ENCODE assay signal across 9 mouse cellular contexts in genomic region chr4:135922190-135922589, GRCm38 (mm10). TPM values are rescaled to one million over a fixed set of nuclear protein-coding genes. Genes with fewer than 3 reads are reported as not detected.
A peak's percentile ranks its signal among the peaks of the same experiment; 100 is the strongest.
DNase-seq lines count a peak whose midpoint lies in the region; ATAC-seq and TF ChIP-seq lines count a peak whose summit lies in the region.
"Had no signal": no experiment of that assay in that cellular context is flagged by ENCODE, and none has a peak within 500 bp of the region (broad histone marks: within the 10 kb centered on the region; RNA-seq: fewer than 3 reads in every experiment).

No protein-coding gene starts in this region.

- H3K4me3 ChIP-seq in kidney, embryonic 14.5 days (ENCODE audit: low read length): peak overlapping the region; percentile 74; the same call in 1 of the 2 replicates
- H3K4me3 ChIP-seq in embryonic facial prominence, embryonic 14.5 days (ENCODE audit: low read depth, low read length): peak overlapping the region; percentile 58
- no peak overlapping the region for H3K4me3 ChIP-seq in intestine, embryonic 14.5 days (ENCODE audit: low read depth, low read length)
- peak overlapping the region; percentile 59; the same call in 1 of the 2 replicates for H3K4me3 ChIP-seq in midbrain, embryonic 15.5 days
- no peak overlapping the region for H3K4me3 ChIP-seq in cerebellum, adult 2 months (replicated peaks; ENCODE audit: insufficient read depth, low read depth, low read length)

- H3K4me1 ChIP-seq in kidney, embryonic 14.5 days (ENCODE audit: control insufficient read depth, insufficient read depth, low read length): peaks cover 8% of the 10 kb centered on the region
- peaks cover 5% of the 10 kb centered on the region for H3K4me1 ChIP-seq in embryonic facial prominence, embryonic 14.5 days (ENCODE audit: control insufficient read depth, insufficient read depth, low read length)
- peaks cover 7% of the 10 kb centered on the region for H3K4me1 ChIP-seq in intestine, embryonic 14.5 days (replicated peaks; ENCODE audit: control insufficient read depth, insufficient read depth, low read length)
- peaks cover 10% of the 10 kb centered on the region for H3K4me1 ChIP-seq in midbrain, embryonic 15.5 days
- no peaks in the 10 kb centered on the region; the same call in 1 of the 2 replicates for H3K4me1 ChIP-seq in cerebellum, adult 2 months (ENCODE audit: control insufficient read depth, insufficient read depth, low read length)

- H3K4me2 ChIP-seq in kidney, embryonic 14.5 days (replicated peaks; ENCODE audit: low read depth, low read length): peak overlapping the region; percentile 96
- peak overlapping the region; percentile 86 for H3K4me2 ChIP-seq in embryonic facial prominence, embryonic 14.5 days (ENCODE audit: low read depth, low read length)
- H3K4me2 ChIP-seq in intestine, embryonic 14.5 days (ENCODE audit: low read length): peak overlapping the region; percentile 88
- H3K4me2 ChIP-seq in midbrain, embryonic 15.5 days: peak overlapping the region; percentile 86

- TF ChIP-seq CTCF in cerebellum, adult 2 months (IDR thresholded peaks at IDR 0.05; ENCODE audit: borderline replicate concordance, insufficient read depth, low read depth, low read length): no peak

- H3K9me3 ChIP-seq in kidney, embryonic 14.5 days (ENCODE audit: control insufficient read depth, low read length): no peaks in the 10 kb centered on the region
- no peaks in the 10 kb centered on the region for H3K9me3 ChIP-seq in embryonic facial prominence, embryonic 14.5 days (ENCODE audit: control insufficient read depth, low read length)
- H3K9me3 ChIP-seq in intestine, embryonic 14.5 days (ENCODE audit: control insufficient read depth, low read length): no peaks in the 10 kb centered on the region
- no peaks in the 10 kb centered on the region for H3K9me3 ChIP-seq in midbrain, embryonic 15.5 days

- 0 out of 2 replicates have a peak overlapping the region, but pooled peaks have one; percentile 82 for H3K9ac ChIP-seq in kidney, embryonic 14.5 days (ENCODE audit: low read depth, low read length)
- H3K9ac ChIP-seq in embryonic facial prominence, embryonic 14.5 days (ENCODE audit: low read depth, low read length): peak overlapping the region; percentile 76; the same call in 1 of the 2 replicates
- H3K9ac ChIP-seq in intestine, embryonic 14.5 days (ENCODE audit: low read length): peak overlapping the region; percentile 77; the same call in 1 of the 2 replicates
- peak overlapping the region; percentile 80; the same call in 1 of the 2 replicates for H3K9ac ChIP-seq in midbrain, embryonic 15.5 days

- no peak for ATAC-seq in kidney, embryonic 14.5 days (ENCODE audit: low FRiP score, low TSS enrichment)
- no peak for ATAC-seq in embryonic facial prominence, embryonic 14.5 days (ENCODE audit: low read depth)
- no peak for ATAC-seq in intestine, embryonic 14.5 days (replicated peaks; ENCODE audit: low FRiP score, low TSS enrichment, low read depth)
- no peak for ATAC-seq in midbrain, embryonic 15.5 days (replicated peaks)

- DNase-seq in kidney, postnatal 36 days: no peak
- DNase-seq in embryonic facial prominence, embryonic 14.5 days (ENCODE audit: low spot score): no peak
- DNase-seq in intestine, embryonic 14.5 days (ENCODE audit: low spot score): no peak
- DNase-seq in cerebellum, postnatal 25 days: no peak
- no peak for DNase-seq in cerebellum, adult 18-20 months
- no peak for DNase-seq in cerebellum, adult 2 months
- DNase-seq: layer of hippocampus, postnatal 36 days had no signal

- 65% methylated on average over 1 of the region's 1 CpGs for WGBS in kidney, embryonic 14.5 days
- 76% methylated on average over 1 of the region's 1 CpGs for WGBS in embryonic facial prominence, embryonic 14.5 days
- WGBS in intestine, embryonic 14.5 days: 78% methylated on average over 1 of the region's 1 CpGs
- 94% methylated on average over 1 of the region's 1 CpGs for WGBS in midbrain, embryonic 15.5 days
- 83% methylated on average over 1 of the region's 1 CpGs for WGBS in cerebellum, adult 2 months

- TF ChIP-seq POLR2A in cerebellum, adult 2 months (IDR thresholded peaks at IDR 0.05; ENCODE audit: borderline replicate concordance, insufficient read depth, low read length): no peak

- peaks cover 9% of the 10 kb centered on the region; the same call in 1 of the 2 replicates for H3K36me3 ChIP-seq in kidney, embryonic 14.5 days (ENCODE audit: control insufficient read depth, insufficient read depth, low read length)
- 0 out of 2 replicates have a peak, but pooled peaks cover 20% of the 10 kb centered on the region for H3K36me3 ChIP-seq in embryonic facial prominence, embryonic 14.5 days (ENCODE audit: control insufficient read depth, insufficient read depth, low read length)
- H3K36me3 ChIP-seq in intestine, embryonic 14.5 days (ENCODE audit: control insufficient read depth, insufficient read depth, low read length): peaks cover 19% of the 10 kb centered on the region; the same call in 1 of the 2 replicates
- no peaks in the 10 kb centered on the region; the same call in 1 of the 2 replicates for H3K36me3 ChIP-seq in midbrain, embryonic 15.5 days (replicated peaks)

- no peak overlapping the region for H3K27ac ChIP-seq in kidney, embryonic 14.5 days (ENCODE audit: low read depth, low read length)
- H3K27ac ChIP-seq in embryonic facial prominence, embryonic 14.5 days (replicated peaks; ENCODE audit: low read depth, low read length): no peak overlapping the region
- H3K27ac ChIP-seq in intestine, embryonic 14.5 days (ENCODE audit: low read depth): no peak overlapping the region
- H3K27ac ChIP-seq in midbrain, embryonic 15.5 days: no peak overlapping the region
- no peak overlapping the region for H3K27ac ChIP-seq in cerebellum, adult 2 months (ENCODE audit: insufficient read depth, low read length)

- no peaks in the 10 kb centered on the region for H3K27me3 ChIP-seq in kidney, embryonic 14.5 days (ENCODE audit: control insufficient read depth, insufficient read depth, low read length)
- no peaks in the 10 kb centered on the region for H3K27me3 ChIP-seq in embryonic facial prominence, embryonic 14.5 days (replicated peaks; ENCODE audit: control insufficient read depth, insufficient read depth, low read length)
- no peaks in the 10 kb centered on the region for H3K27me3 ChIP-seq in intestine, embryonic 14.5 days (replicated peaks; ENCODE audit: control insufficient read depth, insufficient read depth, low read length)
- H3K27me3 ChIP-seq in midbrain, embryonic 15.5 days (replicated peaks): no peaks in the 10 kb centered on the region
- no peaks in the 10 kb centered on the region for H3K27me3 ChIP-seq in cerebellum, adult 2 months (ENCODE audit: control insufficient read depth, insufficient read depth, low read length)

RNA-seq across cellular contexts. Expression of gene Fuca1, which starts 1.7 kb away (rescaled TPM):
- polyA plus RNA-seq in kidney, embryonic 14.5 days (2014; fragmentation: Nextera tagmentation; extraction: Ambion mirVana): 57.6 and 69.2 TPM in 2 replicates
- 70.2 and 79.5 TPM in 2 replicates for polyA plus RNA-seq in embryonic facial prominence, embryonic 14.5 days (2014; fragmentation: Nextera tagmentation; extraction: Ambion mirVana)
- polyA plus RNA-seq in intestine, embryonic 14.5 days (2014; fragmentation: Nextera tagmentation; extraction: Ambion mirVana): 108 and 110 TPM in 2 replicates
- polyA plus RNA-seq in midbrain, embryonic 15.5 days (2015; fragmentation: Nextera tagmentation; extraction: Ambion mirVana): 63.2 and 68.3 TPM in 2 replicates
- 46.5 and 47.9 TPM in 2 replicates for polyA plus RNA-seq in cerebellum, adult 2 months (2012; rRNA removed)

RNA-seq across cellular contexts. Expression of gene Hmgcl, which starts 24.1 kb away (rescaled TPM):
- polyA plus RNA-seq in kidney, embryonic 14.5 days (2014; fragmentation: Nextera tagmentation; extraction: Ambion mirVana): 81.1 and 81.3 TPM in 2 replicates
- polyA plus RNA-seq in embryonic facial prominence, embryonic 14.5 days (2014; fragmentation: Nextera tagmentation; extraction: Ambion mirVana): 81.7 and 89.4 TPM in 2 replicates
- polyA plus RNA-seq in intestine, embryonic 14.5 days (2014; fragmentation: Nextera tagmentation; extraction: Ambion mirVana): 91.1 and 93.9 TPM in 2 replicates
- polyA plus RNA-seq in midbrain, embryonic 15.5 days (2015; fragmentation: Nextera tagmentation; extraction: Ambion mirVana): 57.0 and 63.4 TPM in 2 replicates
- 86.9 and 98.7 TPM in 2 replicates for polyA plus RNA-seq in cerebellum, adult 2 months (2012; rRNA removed)

RNA-seq across cellular contexts. Expression of gene Cnr2, which starts 27.0 kb away (rescaled TPM):
- 0.10 and 0.45 TPM in 2 replicates for polyA plus RNA-seq in kidney, embryonic 14.5 days (2014; fragmentation: Nextera tagmentation; extraction: Ambion mirVana)
- 0.69 and 1.1 TPM in 2 replicates for polyA plus RNA-seq in embryonic facial prominence, embryonic 14.5 days (2014; fragmentation: Nextera tagmentation; extraction: Ambion mirVana)
- polyA plus RNA-seq in intestine, embryonic 14.5 days (2014; fragmentation: Nextera tagmentation; extraction: Ambion mirVana): 0.24 and 0.44 TPM in 2 replicates
- polyA plus RNA-seq in midbrain, embryonic 15.5 days (2015; fragmentation: Nextera tagmentation; extraction: Ambion mirVana): 0.19 TPM in 1 of 2 replicates, not detected in the other
- 0.05 and 0.06 TPM in 2 replicates for polyA plus RNA-seq in cerebellum, adult 2 months (2012; rRNA removed)

RNA-seq across cellular contexts. Expression of gene Gale, which starts 41.3 kb away (rescaled TPM):
- polyA plus RNA-seq in kidney, embryonic 14.5 days (2014; fragmentation: Nextera tagmentation; extraction: Ambion mirVana): 29.0 and 31.3 TPM in 2 replicates
- 50.5 and 56.1 TPM in 2 replicates for polyA plus RNA-seq in embryonic facial prominence, embryonic 14.5 days (2014; fragmentation: Nextera tagmentation; extraction: Ambion mirVana)
- 50.1 and 62.2 TPM in 2 replicates for polyA plus RNA-seq in intestine, embryonic 14.5 days (2014; fragmentation: Nextera tagmentation; extraction: Ambion mirVana)
- polyA plus RNA-seq in midbrain, embryonic 15.5 days (2015; fragmentation: Nextera tagmentation; extraction: Ambion mirVana): 41.6 and 44.2 TPM in 2 replicates
- 39.6 and 42.9 TPM in 2 replicates for polyA plus RNA-seq in cerebellum, adult 2 months (2012; rRNA removed)

RNA-seq across cellular contexts. Expression of gene Pnrc2, which starts 48.5 kb away (rescaled TPM):
- polyA plus RNA-seq in kidney, embryonic 14.5 days (2014; fragmentation: Nextera tagmentation; extraction: Ambion mirVana): 174 and 209 TPM in 2 replicates
- 158 and 162 TPM in 2 replicates for polyA plus RNA-seq in embryonic facial prominence, embryonic 14.5 days (2014; fragmentation: Nextera tagmentation; extraction: Ambion mirVana)
- 167 and 175 TPM in 2 replicates for polyA plus RNA-seq in intestine, embryonic 14.5 days (2014; fragmentation: Nextera tagmentation; extraction: Ambion mirVana)
- 92.1 and 96.0 TPM in 2 replicates for polyA plus RNA-seq in midbrain, embryonic 15.5 days (2015; fragmentation: Nextera tagmentation; extraction: Ambion mirVana)
- polyA plus RNA-seq in cerebellum, adult 2 months (2012; rRNA removed): 59.7 and 61.5 TPM in 2 replicates

Comparison
In these comparisons a context has a peak if more than half of its experiments do, and no peak if none do; other contexts are left out.
1. H3K4me3 ChIP-seq: peak in kidney, embryonic 14.5 days (single experiment), embryonic facial prominence, embryonic 14.5 days (single experiment) and midbrain, embryonic 15.5 days (single experiment); none in intestine, embryonic 14.5 days (single experiment) and cerebellum, adult 2 months (single experiment).
2. Peak in every context shown above with its lines, with median percentiles within 50 percentile points of each other: H3K4me2 ChIP-seq and H3K9ac ChIP-seq.